Mouse (Mus musculus): ENCODE data around the gene Rcan1. TPM values are rescaled to one million over a fixed set of nuclear protein-coding genes. Genes with fewer than 3 reads are reported as not detected.
"Not testable (repeated sequence)": the region's sequence is repeated elsewhere in the genome, so short reads cannot be mapped to it uniquely, and the experiment has no call there.

Rcan1 gene
- 54.7 and 56.1 TPM in 2 replicates for polyA plus RNA-seq (2015; fragmentation: Nextera tagmentation; extraction: Ambion mirVana)

DNA sequence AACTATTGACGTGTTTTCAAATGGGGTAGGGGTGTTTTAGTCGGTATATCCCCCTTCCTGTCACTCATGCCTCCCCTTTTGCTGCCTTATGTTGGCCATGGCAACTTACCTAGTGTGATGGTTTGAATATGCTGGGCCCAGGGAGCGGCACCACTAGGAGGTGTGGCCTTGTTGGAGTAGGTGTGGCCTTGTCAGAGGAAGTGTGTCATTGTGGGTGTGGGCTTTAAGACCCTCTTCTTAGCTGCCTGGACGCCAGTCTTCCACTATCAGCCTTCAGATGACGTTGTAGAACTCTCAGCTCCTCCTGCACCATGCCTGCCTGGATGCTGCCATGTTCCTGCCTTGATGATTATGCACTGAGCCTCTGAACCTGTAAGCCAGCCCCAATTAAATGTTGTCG lies at the start of gene Rcan1:
Gene Rcan1, minus strand, starts transcription at position 162 of the 400 bp plus-strand sequence.
- no peak within 1 kb of the TSS for H3K4me3 ChIP-seq (ENCODE audit: low read depth, low read length)
- no peaks in the 10 kb centered on the region for H3K9me3 ChIP-seq (ENCODE audit: low read length)
- H3K27ac ChIP-seq (ENCODE audit: low read length) = no peak within 1 kb of the TSS
- TF ChIP-seq CTCF (IDR thresholded peaks at IDR 0.05) (no peak), EP300 (IDR thresholded peaks at IDR 0.05) (no peak)
- no peak for ATAC-seq
- no peak within 1 kb of the TSS for H3K9ac ChIP-seq (replicated peaks; ENCODE audit: low read depth)
- DNase-seq (ENCODE audit: low spot score) = no peak
- H3K27me3 ChIP-seq (replicated peaks; ENCODE audit: insufficient read depth, low read length) = no peaks in the 10 kb centered on the region
- no peaks in the 10 kb centered on the region for H3K36me3 ChIP-seq (ENCODE audit: insufficient read depth, low read length)
- 74% methylated on average over 6 of the region's 6 CpGs for WGBS
- H3K4me1 ChIP-seq (ENCODE audit: insufficient read depth, low read depth, low read length) = no peaks in the 10 kb centered on the region
- no peak within 1 kb of the TSS for H3K4me2 ChIP-seq (replicated peaks; ENCODE audit: low read depth, low read length)

DNA sequence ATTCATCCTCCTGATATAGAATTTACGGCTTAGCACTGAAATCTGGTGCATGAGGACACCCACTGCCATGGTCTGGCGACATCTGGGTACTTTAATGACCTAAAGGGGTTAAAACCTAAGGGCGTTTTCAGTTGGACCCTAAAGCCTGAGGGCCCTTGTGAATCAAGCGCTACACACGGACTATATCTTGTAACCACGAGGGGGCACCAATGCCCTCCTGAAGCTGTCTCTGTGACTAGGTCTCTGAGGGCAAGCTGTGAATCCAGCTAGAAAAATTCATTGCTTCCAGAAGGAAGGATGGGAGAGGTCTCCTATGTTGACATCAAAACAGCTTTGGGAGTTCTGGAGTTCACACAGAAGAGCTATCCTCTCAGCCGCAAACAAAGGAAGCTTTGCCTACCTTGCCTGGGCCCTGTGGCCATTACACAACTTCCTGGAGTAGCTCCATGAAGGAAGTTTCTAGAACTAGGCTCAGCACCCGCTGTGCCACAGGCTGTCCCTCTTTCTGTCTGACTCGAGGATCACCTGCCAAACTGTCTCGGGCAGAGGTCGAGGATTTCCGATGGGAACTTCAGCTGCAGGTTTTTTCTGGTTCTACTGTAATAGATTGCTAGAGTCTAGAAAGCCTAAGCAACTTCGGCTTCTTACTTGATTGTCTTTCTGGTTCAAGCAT lies 49.3 kb upstream of the Rcan1 start:
- H3K27ac ChIP-seq (ENCODE audit: low read length) = no peak overlapping the region
- H3K4me3 ChIP-seq (ENCODE audit: low read depth, low read length) = no peak overlapping the region
- ATAC-seq (peak; percentile 37; the same call in 1 of the 2 replicates), DNase-seq (ENCODE audit: low spot score) (peak; percentile 62)
- no peaks in the 10 kb centered on the region for H3K9me3 ChIP-seq (ENCODE audit: low read length)
- H3K36me3 ChIP-seq (ENCODE audit: insufficient read depth, low read length) = no peaks in the 10 kb centered on the region
- H3K4me2 ChIP-seq (replicated peaks; ENCODE audit: low read depth, low read length) = no peak overlapping the region
- TF ChIP-seq EP300 (IDR thresholded peaks at IDR 0.05) (no peak), CTCF (IDR thresholded peaks at IDR 0.05) (peak; percentile 79)
- WGBS = 36% methylated on average over 13 of the region's 13 CpGs
- H3K4me1 ChIP-seq (ENCODE audit: insufficient read depth, low read depth, low read length) = no peaks in the 10 kb centered on the region; the same call in 1 of the 2 replicates
- H3K9ac ChIP-seq (replicated peaks; ENCODE audit: low read depth) = no peak overlapping the region
- H3K27me3 ChIP-seq (replicated peaks; ENCODE audit: insufficient read depth, low read length) = no peaks in the 10 kb centered on the region

DNA sequence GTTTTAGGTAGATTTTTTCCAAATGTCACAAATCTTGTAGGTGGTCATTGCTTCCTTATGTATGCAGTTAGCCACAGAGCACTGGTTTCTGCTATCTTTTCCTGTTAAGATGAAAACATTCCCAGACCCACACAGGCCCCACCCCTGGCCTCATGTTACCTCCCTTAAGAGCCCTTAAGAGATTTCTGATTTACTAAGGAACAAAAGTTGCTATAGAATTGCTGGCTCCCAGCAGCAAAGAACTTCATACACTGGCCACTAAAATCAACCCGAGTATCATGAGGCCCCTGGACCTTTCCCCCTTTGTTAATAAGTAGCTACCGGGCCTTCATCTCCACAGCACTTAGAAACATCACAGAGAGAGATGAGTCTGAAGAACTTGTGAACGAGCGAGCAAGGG lies 48.1 kb upstream of the Rcan1 start:
- Histone ChIP-seq H3K27ac (ENCODE audit: low read length) (no peak overlapping the region), H3K4me1 (ENCODE audit: insufficient read depth, low read depth, low read length) (no peaks in the 10 kb centered on the region; the same call in 1 of the 2 replicates)
- WGBS = 45% methylated on average over 4 of the region's 4 CpGs

DNA sequence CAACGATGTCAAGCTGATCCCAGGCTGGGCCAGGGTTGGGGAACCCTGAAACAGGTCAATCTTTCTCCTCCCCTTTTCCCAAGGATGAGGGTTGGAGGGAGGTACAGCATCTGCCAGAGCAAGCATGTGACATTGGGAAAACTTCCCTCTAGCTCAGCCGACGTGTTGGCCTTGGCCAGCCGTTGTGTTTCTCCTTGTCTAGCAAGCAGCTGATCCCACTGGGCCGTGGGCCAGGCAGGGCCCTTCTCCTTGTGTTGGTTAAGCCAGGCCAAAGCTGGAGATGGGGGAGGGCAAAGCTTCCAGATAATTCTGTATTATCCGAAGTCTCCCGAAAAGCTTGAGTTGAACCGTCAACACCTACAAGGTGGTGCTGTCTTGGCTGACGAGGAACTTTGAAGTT lies 45.5 kb upstream of the Rcan1 start:
- Histone ChIP-seq H3K9me3 (ENCODE audit: low read length) (no peaks in the 10 kb centered on the region), H3K27ac (ENCODE audit: low read length) (no peak overlapping the region), H3K4me3 (ENCODE audit: low read depth, low read length) (no peak overlapping the region), H3K4me2 (replicated peaks; ENCODE audit: low read depth, low read length) (no peak overlapping the region), H3K27me3 (replicated peaks; ENCODE audit: insufficient read depth, low read length) (no peaks in the 10 kb centered on the region), H3K36me3 (ENCODE audit: insufficient read depth, low read length) (no peaks in the 10 kb centered on the region), H3K4me1 (ENCODE audit: insufficient read depth, low read depth, low read length) (peaks cover 2% of the 10 kb centered on the region; the same call in 1 of the 2 replicates), H3K9ac (replicated peaks; ENCODE audit: low read depth) (no peak overlapping the region)
- peak; percentile 39 for ATAC-seq
- 52% methylated on average over 9 of the region's 9 CpGs for WGBS
- TF ChIP-seq CTCF (IDR thresholded peaks at IDR 0.05) (no peak), EP300 (IDR thresholded peaks at IDR 0.05) (no peak)
- peak; percentile 66 for DNase-seq (ENCODE audit: low spot score)

More for the DNA sequence above, 48.1 kb upstream of the Rcan1 start:
- H3K27me3 ChIP-seq (replicated peaks; ENCODE audit: insufficient read depth, low read length) = no peaks in the 10 kb centered on the region
- DNase-seq (ENCODE audit: low spot score) (no peak), ATAC-seq (peak; percentile 27; the same call in 1 of the 2 replicates)
- H3K36me3 ChIP-seq (ENCODE audit: insufficient read depth, low read length) = no peaks in the 10 kb centered on the region
- H3K9ac ChIP-seq (replicated peaks; ENCODE audit: low read depth) = no peak overlapping the region
- TF ChIP-seq CTCF (IDR thresholded peaks at IDR 0.05) (no peak), EP300 (IDR thresholded peaks at IDR 0.05) (no peak)
- H3K4me2 ChIP-seq (replicated peaks; ENCODE audit: low read depth, low read length) = no peak overlapping the region
- H3K4me3 ChIP-seq (ENCODE audit: low read depth, low read length) = no peak overlapping the region
- no peaks in the 10 kb centered on the region for H3K9me3 ChIP-seq (ENCODE audit: low read length)

- 80% methylated on average over 7 of the region's 9 CpGs for WGBS
- not testable (repeated sequence) for H3K9ac ChIP-seq (replicated peaks; ENCODE audit: low read depth)
Observed at GRCm38 (mm10) chr16:92514896-92515295, 44.2 kb upstream of the Rcan1 start.

GRCm38 (mm10) chr16:92511773-92512391 lies 41.2 kb upstream of the Rcan1 start:
- ATAC-seq = peak; percentile 63
- H3K4me3 ChIP-seq (ENCODE audit: low read depth, low read length) = no peak overlapping the region
- H3K9ac ChIP-seq (replicated peaks; ENCODE audit: low read depth) = no peak overlapping the region
- H3K27ac ChIP-seq (ENCODE audit: low read length) = peak overlapping the region; percentile 11
- peaks cover 4% of the 10 kb centered on the region; the same call in 1 of the 2 replicates for H3K4me1 ChIP-seq (ENCODE audit: insufficient read depth, low read depth, low read length)
- 59% methylated on average over 5 of the region's 5 CpGs for WGBS
- no peak overlapping the region; the same call in 1 of the 2 replicates for H3K4me2 ChIP-seq (replicated peaks; ENCODE audit: low read depth, low read length)
- H3K9me3 ChIP-seq (ENCODE audit: low read length) = no peaks in the 10 kb centered on the region
- peak; percentile 81 for DNase-seq (ENCODE audit: low spot score)
- H3K36me3 ChIP-seq (ENCODE audit: insufficient read depth, low read length) = no peaks in the 10 kb centered on the region
- no peaks in the 10 kb centered on the region for H3K27me3 ChIP-seq (replicated peaks; ENCODE audit: insufficient read depth, low read length)
- TF ChIP-seq EP300 (IDR thresholded peaks at IDR 0.05) (no peak), CTCF (IDR thresholded peaks at IDR 0.05) (peak; percentile 79)

More at GRCm38 (mm10) chr16:92514896-92515295, 44.2 kb upstream of the Rcan1 start:
- not testable (repeated sequence) for H3K27me3 ChIP-seq (replicated peaks; ENCODE audit: insufficient read depth, low read length); H3K4me1 ChIP-seq (ENCODE audit: insufficient read depth, low read depth, low read length); DNase-seq (ENCODE audit: low spot score); H3K4me2 ChIP-seq (replicated peaks; ENCODE audit: low read depth, low read length); H3K4me3 ChIP-seq (ENCODE audit: low read depth, low read length); H3K36me3 ChIP-seq (ENCODE audit: insufficient read depth, low read length); H3K27ac ChIP-seq (ENCODE audit: low read length); H3K9me3 ChIP-seq (ENCODE audit: low read length); ATAC-seq
